In genomic region chr8:127294061-127294460, GRCm38 (mm10) we compare ENCODE assay signal across 10 mouse cellular contexts.
"Had no signal": no experiment of that assay in that cellular context is flagged by ENCODE, and none has a peak within 500 bp of the region (broad histone marks: within the 10 kb centered on the region; RNA-seq: fewer than 3 reads in every experiment).

No protein-coding gene starts in this region.

- H3K9me3 ChIP-seq: liver, embryonic 13.5 days; midbrain, embryonic 15.5 days had no signal

- H3K27me3 ChIP-seq: liver, embryonic 13.5 days; midbrain, embryonic 15.5 days had no signal

- DNase-seq: kidney, adult 2 months; kidney, postnatal 25 days; liver, embryonic 13.5 days; lung, adult 2 months; lung, postnatal 14 days; lung, postnatal 4 days; thymus, adult 18-20 months; thymus, postnatal 36 days had no signal

- H3K4me2 ChIP-seq: liver, embryonic 13.5 days; midbrain, embryonic 15.5 days had no signal

- H3K4me1 ChIP-seq: liver, embryonic 13.5 days had no signal

- H3K9ac ChIP-seq: liver, embryonic 13.5 days; midbrain, embryonic 15.5 days had no signal

- H3K36me3 ChIP-seq: liver, embryonic 13.5 days; midbrain, embryonic 15.5 days had no signal

- H3K4me3 ChIP-seq: liver, embryonic 13.5 days; midbrain, embryonic 15.5 days had no signal

- H3K27ac ChIP-seq: kidney, postnatal 0 days; liver, embryonic 13.5 days had no signal
